Mouse (Mus musculus) bone marrow, adult 2 months (tissue): ENCODE results near the gene Drc3. TPM values are rescaled to one million over a fixed set of nuclear protein-coding genes. Genes with fewer than 3 reads are reported as not detected.
A peak's percentile ranks its signal among the peaks of the same experiment; 100 is the strongest.
"Not testable (repeated sequence)": the region's sequence is repeated elsewhere in the genome, so short reads cannot be mapped to it uniquely, and the experiment has no call there.

Experiments used
- H3K27ac ChIP-seq: fragments of 200-500 bp; 2 replicates; pipeline ENCODE4 v1.5.1; 2012; ENCODE audit warnings: low read depth, mild to moderate bottlenecking, control low read depth, inconsistent platforms, low read length; ENCODE audit not compliant: control insufficient read depth, poor library complexity, insufficient read depth
- H3K4me1 ChIP-seq: fragments of 200-500 bp; 2 replicates; pipeline ENCODE4 v1.6.1; 2011; ENCODE audit warnings: low read length; ENCODE audit not compliant: control insufficient read depth, insufficient read depth
- H3K4me3 ChIP-seq: fragments of 200-500 bp; replicated peaks from 2 replicates; pipeline ENCODE3; 2011; ENCODE audit warnings: mild to moderate bottlenecking, low read depth, low read length, control low read depth; ENCODE audit not compliant: control insufficient read depth
- CTCF ChIP-seq: fragments of 200-500 bp; IDR thresholded peaks from 2 replicates; pipeline ENCODE4 v1.5.1; 2011; ENCODE audit warnings: low read length, control low read depth; ENCODE audit not compliant: control insufficient read depth, insufficient read depth
- POLR2A ChIP-seq: fragments of 200-500 bp; IDR thresholded peaks from 2 replicates; pipeline ENCODE4 v1.6.1; 2011; ENCODE audit warnings: low read depth, mild to moderate bottlenecking, control low read depth, low read length, borderline replicate concordance; ENCODE audit not compliant: control insufficient read depth
- WGBS: fragments of 180-500 bp; shearing (Covaris S2); methylation state at CpG from one replicate; pipeline ENCODE4 v1.1.7; 2018; 5-methylcytosine and 5-hydroxymethylcytosine counted together
- polyA plus RNA-seq: library from polyadenylated mRNA; stranded (reverse); fragments of >200 nt; gene quantifications from 2 replicates; pipeline ENCODE4 v1.2.4, GENCODE M21; 2011; ENCODE audit warnings: low replicate concordance; ENCODE audit not compliant: missing spikeins, insufficient read depth, insufficient read length

Gene Drc3
- polyA plus RNA-seq, 1 experiment: not detected

GRCm38 (mm10) chr11:60417717-60418472, 64.8 kb downstream of the Drc3 start, which contains the start of gene Atpaf2:
Gene Atpaf2, minus strand, starts transcription at chr11:60418457.
- Histone ChIP-seq H3K4me1 (peaks cover 5% of the 10 kb centered on the region), H3K27ac (peak within 1 kb of the TSS; percentile 53), H3K4me3 (peak within 1 kb of the TSS; percentile 96)
- WGBS: under 1% methylated on average over 39 of the region's 39 CpGs
- TF ChIP-seq POLR2A (no peak), CTCF (no peak)

DNA sequence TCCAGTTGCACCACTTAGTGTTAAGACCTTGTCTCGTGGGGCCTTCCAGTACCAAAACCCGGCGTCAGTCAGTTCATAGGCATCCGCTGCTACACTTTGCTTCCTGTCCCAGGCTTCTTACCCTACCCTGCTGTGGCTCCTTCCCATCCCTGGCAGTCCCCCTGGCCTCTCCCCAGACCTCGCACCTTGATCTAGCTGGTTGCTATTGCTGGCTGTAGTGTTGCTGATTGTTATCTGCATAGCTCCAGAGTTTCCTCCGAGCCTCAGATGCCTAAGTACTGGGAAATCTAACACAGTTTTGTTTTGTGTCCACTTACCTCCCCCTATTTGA, 65.3 kb downstream of the Drc3 start:
- Histone ChIP-seq H3K4me3 (peak overlapping the region; percentile 96), H3K4me1 (peaks cover 5% of the 10 kb centered on the region), H3K27ac (no peak overlapping the region)
- TF ChIP-seq CTCF (no peak), POLR2A (no peak)
- WGBS: 8% methylated on average over 6 of the region's 6 CpGs

DNA sequence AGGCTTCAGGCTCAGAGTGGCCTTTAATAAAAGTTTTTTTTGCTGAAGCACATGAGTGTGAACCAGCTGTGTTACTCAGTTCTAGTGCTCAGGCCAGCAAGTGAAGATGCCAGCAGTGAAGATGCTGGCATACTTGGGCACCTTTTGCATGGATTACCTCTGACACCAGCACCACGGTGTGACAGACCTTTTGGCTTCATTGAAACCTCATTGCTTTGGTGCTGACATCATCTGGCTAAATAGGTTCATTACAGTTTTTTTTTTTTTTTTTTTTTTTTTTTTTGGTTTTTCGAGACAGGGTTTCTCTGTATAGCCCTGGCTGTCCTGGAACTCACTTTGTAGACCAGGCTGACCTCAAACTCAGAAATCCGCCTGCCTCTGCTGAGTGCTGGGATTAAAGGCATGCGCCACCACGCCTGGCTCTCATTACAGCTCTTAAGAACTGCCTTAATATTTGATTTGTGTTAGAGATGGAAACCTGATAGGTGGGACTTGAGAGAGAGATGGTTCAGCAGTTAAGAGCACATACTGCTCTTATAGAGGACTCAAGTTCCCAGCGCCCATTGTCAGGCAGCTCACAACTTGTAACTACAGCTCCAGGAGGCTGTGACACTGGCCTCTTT, 69.0 kb downstream of the Drc3 start:
- Histone ChIP-seq H3K27ac (no peak overlapping the region), H3K4me1 (peaks cover 3% of the 10 kb centered on the region), H3K4me3 (no peak overlapping the region)
- TF ChIP-seq CTCF (0 out of 2 replicates have a peak, but pooled peaks have one; percentile 2), POLR2A (no peak)
- 60% methylated on average over 6 of the region's 6 CpGs for WGBS

GRCm38 (mm10) chr11:60423006-60423405, 69.9 kb downstream of the Drc3 start:
- TF ChIP-seq CTCF: no peak
- 75% methylated on average over 1 of the region's 1 CpGs for WGBS
- Histone ChIP-seq H3K27ac (no peak overlapping the region), H3K4me3 (no peak overlapping the region), H3K4me1 (peaks cover 3% of the 10 kb centered on the region)

- Histone ChIP-seq H3K27ac (no peak overlapping the region), H3K4me3 (no peak overlapping the region), H3K4me1 (no peaks in the 10 kb centered on the region; the same call in 1 of the 2 replicates)
- TF ChIP-seq CTCF (no peak), POLR2A (no peak)
- 76% methylated on average over 1 of the region's 1 CpGs for WGBS
These were observed 73.3 kb downstream of the Drc3 start for GRCm38 (mm10) chr11:60426417-60426816.

DNA sequence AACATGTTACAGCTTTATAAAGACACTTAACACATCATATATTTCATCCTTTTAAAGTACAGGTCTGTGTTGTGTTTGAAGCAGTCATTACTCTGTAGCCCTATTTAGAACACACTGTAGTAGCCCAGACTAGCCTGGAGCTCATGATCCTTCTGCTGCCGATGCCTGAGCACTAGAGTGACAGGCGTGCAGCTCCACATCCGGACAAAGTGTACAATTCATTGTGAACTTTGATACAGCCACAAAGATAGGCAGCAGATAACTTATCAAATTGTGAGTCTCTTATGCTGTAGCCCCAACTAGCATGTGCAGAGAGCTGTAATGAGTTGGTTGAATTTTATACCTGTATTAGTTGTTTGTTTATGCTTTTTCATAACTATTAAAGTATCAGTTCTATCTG, 74.5 kb downstream of the Drc3 start:
- H3K4me1 ChIP-seq: no peaks in the 10 kb centered on the region
- no peak overlapping the region for H3K27ac ChIP-seq
- no peak for TF ChIP-seq CTCF
- TF ChIP-seq POLR2A: no peak
- 80% methylated on average over 3 of the region's 3 CpGs for WGBS
- no peak overlapping the region for H3K4me3 ChIP-seq

DNA sequence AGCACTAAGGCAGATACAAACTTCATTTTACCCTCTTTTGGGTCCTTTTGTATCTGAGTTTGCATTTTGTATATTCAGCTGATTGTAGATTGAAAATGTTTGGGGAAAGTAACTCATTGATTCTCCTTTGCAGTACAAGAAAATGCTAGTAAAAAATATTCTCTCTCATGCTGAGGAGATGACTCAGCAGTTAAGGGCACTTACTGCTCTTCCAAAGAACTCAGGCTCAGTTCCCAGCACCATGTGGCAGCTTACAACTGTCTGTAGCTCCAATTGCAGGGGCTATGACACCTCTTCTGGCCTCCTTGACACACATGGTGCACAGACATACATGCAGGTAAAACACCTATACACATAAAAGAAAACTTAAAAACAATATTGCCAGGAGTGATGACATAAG, 80.4 kb downstream of the Drc3 start:
- Histone ChIP-seq H3K4me3 (no peak overlapping the region), H3K27ac (no peak overlapping the region), H3K4me1 (no peaks in the 10 kb centered on the region; the same call in 1 of the 2 replicates)
- TF ChIP-seq POLR2A: no peak
- no peak for TF ChIP-seq CTCF

DNA sequence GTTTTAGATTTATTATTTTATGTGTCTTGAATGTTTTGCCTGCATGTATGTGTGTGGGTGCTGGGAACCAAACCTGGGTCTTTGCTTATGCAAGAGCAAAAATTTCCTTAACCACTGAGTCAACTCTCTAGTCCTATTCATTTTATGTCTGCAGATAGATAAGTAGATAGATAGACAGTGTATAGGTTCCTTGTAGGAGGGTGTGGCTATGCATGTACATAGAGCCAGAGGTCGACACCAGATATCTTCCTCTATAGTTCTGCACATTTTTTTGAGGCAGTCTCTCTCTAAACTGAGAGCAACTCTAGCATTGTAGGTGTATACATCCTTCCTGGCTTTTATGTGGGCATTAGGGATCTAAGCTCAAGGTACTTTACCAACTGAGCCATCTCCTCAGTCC, 82.0 kb downstream of the Drc3 start:
- Histone ChIP-seq H3K4me1 (no peaks in the 10 kb centered on the region; the same call in 1 of the 2 replicates), H3K4me3 (no peak overlapping the region), H3K27ac (no peak overlapping the region)
- 73% methylated on average over 1 of the region's 1 CpGs for WGBS
- TF ChIP-seq CTCF (no peak), POLR2A (no peak)

DNA sequence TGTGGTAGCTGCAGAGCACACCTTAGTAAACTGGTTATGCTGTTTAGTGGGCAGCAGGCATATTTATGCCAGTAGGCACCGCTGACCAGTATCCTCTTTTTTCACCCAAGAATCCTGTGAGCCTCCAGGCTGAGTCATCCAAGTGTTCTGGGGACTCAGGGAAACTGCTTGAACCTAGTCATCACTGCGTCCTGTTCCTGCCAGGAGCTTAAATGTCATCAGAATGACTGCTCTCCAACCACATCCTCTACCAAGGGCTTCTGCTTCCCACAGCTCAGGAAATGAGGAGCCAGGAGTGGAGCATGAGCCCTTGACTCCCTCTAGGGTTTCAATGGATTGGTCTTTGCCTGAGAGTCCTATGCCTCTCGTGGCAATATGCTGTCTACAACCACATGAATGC, 83.5 kb downstream of the Drc3 start:
- TF ChIP-seq POLR2A (no peak), CTCF (no peak)
- Histone ChIP-seq H3K27ac (no peak overlapping the region), H3K4me3 (no peak overlapping the region), H3K4me1 (no peaks in the 10 kb centered on the region; the same call in 1 of the 2 replicates)
- WGBS: 68% methylated on average over 3 of the region's 3 CpGs

- not testable (repeated sequence) for H3K4me3 ChIP-seq, H3K27ac ChIP-seq, H3K4me1 ChIP-seq
- 78% methylated on average over 1 of the region's 1 CpGs for WGBS
These were observed 86.5 kb downstream of the Drc3 start for GRCm38 (mm10) chr11:60439621-60440020.
